Mouse (Mus musculus) frontal cortex, postnatal 14 days (tissue): ENCODE measurements around the gene Gm9376.
A peak's percentile ranks its signal among the peaks of the same experiment; 100 is the strongest.

Experiments used
- DNase-seq, 2 experiments: peaks; one replicate each; pipeline ENCODE4 v3.0.0; 2022; ENCODE audit warnings: low spot score in 2 of 2

Gm9376 gene

DNA sequence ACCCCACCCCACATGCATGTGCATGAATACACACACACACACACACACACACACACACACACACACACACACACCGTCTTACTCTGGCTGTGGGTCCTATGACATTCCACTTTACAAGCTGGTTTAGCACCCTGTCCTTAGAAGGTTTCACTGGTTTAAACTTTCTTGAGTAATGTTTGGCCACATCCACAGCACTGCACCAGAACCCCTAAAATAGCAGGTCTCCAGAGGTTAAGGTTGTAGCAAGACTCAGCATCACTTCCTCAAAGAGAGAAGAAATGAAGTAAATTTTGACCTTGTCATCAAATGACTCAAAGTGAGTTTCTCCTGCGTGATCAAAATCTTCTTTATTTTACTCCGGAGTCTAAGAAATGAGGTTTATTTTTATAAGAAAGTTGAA lies 15.5 kb downstream of the Gm9376 start:
- DNase-seq, result no peak

DNA sequence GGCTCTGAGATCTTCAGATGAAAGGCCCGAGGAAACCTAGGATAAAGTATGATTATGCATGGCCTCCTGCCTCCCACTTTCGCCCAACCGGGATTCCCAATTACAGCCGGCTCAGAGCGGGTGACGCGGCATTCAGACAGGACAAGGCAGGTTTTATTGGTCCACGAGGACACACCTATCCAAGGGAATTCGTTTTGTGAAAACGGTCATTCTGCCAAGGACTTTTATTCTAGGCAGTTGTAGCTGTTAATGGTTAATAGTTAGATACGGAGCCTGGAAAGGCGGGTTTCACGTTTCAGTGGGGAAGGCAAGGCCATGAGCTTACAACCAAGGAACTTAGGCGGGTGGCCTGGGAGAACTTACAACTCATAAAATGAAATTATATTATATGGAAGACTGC lies 16.2 kb downstream of the Gm9376 start:
- no peak for DNase-seq

DNA sequence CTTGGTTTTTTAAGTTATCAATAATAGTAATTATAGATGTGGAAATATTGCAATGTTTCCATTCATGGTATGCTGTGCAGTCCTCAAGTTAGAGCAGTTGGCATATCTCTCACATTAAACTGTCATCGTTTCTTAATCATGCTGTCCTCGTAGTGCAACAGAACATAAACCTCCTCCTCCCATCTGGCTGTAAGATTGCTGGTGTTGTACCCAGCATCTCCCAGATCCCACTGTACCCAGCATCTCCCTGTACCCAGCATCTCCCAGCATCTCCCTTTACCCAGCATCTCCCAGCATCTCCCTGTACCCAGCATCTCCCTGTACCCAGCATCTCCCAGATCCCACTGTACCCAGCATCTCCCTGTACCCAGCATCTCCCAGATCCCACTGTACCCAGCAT lies 19.3 kb downstream of the Gm9376 start:
- DNase-seq, result no peak

DNA sequence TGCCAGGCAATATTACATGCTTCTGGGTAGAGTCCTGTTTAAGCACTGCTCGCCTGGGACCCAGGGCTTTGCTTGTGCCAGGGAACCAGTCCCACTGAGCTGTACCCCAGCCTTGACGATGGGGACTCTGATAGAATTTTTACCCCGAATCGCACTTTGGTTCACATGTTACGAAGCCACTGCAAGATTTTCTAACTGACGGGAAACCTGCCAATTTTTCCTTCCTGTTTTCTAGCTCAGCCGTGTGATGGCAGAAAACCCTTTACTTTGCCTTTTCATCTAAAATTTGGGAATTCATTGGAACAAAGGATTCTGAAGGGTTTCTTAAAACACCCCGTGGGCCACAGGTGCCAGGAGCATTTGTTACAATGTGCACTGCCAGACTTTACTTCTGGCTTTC lies 22.4 kb downstream of the Gm9376 start:
- no peak for DNase-seq

DNA sequence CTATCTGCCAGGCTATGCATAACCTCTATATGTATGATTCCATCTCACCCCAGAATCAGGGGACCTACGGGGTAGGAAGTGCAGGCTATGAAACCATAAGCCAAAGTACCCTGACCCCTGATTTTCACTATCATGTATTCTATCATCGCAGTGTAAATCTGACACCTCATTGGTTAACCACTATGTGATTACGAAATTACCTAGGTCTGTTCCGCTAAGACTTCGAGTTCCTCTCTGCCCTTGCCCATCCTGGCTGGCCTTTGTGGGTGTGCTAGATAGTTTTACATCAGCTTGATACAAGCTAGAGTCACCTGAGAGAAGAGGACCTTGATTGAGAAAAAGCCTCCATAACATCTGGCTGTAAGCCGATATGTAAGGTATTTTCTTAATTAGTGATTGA lies 23.2 kb downstream of the Gm9376 start:
- no peak for DNase-seq

DNA sequence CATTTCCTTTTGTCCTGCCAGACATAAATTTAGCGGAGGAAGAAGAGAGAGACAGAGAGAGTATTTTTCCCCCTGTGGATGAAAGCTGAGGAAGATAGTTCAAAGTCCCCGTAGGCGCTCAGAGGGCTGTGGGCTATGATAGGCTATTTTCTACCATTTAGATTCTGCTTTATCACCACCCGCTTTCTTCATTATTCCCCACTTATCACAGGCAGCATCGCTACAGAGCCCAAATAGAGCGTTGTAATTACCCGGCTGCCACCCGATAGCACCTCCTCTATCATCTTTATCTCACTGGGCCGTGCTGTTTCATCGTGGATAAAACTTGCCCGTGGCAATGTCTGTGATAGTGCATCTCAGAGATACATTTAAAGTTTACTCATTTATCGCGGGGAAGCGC lies 35.8 kb downstream of the Gm9376 start:
- DNase-seq, result no peak

DNA sequence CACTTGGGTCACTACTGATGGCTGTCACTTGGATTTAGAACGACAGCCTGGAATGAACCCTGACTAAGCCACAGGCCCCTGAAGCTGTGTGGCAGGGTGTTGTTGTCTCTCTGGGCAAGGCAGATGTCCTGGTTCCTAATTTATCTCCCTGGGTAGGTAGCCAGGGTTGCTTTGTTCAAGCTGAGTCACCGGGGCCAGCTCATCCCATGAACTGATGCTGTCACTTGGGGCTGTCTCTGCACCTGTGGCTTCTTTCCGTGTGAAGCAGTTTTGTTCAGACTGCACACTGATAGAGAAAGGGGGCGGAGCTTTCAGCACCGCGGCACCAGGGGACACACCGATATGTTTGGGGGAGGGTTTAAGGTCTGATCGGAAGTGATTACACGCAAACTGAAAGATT lies 37.8 kb downstream of the Gm9376 start:
- DNase-seq, result no peak

DNA sequence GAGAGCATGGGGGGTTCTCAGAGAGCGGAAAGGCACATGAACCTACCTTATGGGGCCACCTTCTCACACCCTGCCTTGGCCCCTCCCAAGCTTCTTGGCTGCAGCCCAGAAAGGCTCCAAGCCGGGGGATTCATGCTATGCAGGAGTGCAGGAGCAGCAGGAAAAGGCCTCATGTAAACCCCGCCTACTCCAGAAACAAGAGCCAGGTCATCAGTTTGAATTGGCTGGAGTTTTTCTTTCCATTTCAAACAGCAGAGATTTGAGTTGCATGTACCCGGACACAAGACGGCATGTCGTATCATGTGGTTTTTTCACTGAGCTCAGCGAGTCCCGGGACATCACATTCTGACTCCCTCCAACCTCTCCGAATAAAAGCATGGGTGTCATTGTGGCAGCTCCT lies 39.2 kb downstream of the Gm9376 start:
- no peak for DNase-seq

DNA sequence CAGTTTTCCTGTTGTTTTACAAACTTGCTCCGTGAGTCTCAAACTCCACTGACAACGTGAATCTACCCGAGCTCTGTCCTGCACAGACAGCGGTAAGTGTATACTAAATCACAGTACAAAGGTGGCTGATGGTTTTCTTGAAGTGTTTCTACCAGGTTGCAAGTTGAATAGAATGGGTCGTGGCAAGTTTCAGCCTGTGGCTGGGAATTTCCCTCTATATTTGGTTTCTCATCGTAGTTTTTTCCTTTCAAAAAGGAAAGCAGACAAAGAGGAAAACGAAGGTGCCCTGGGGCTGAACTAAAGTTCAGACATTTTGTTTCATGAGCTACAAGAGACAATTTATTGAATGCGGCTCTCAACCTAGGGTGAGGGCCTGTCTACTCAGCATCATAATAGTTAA lies 40.3 kb downstream of the Gm9376 start:
- DNase-seq, result no peak

DNA sequence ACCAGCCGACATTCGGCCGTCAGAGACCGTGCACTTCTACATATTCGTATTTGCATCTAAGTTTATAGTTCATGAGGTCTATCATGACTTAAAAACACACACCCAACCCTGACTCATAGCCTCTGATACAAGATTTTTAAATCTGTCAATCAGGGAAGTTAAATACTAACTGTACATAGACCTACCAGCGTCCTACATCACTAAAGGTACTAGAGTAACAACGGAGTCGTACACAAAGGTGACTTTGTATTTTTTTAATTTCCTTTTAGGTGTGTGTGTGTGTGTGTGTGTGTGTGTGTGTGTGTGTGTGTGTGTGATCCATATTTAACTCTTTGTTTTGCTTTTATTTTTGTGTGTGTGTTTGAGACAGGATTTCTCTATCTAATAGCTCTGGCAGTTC lies 44.9 kb downstream of the Gm9376 start:
- no peak for DNase-seq

DNA sequence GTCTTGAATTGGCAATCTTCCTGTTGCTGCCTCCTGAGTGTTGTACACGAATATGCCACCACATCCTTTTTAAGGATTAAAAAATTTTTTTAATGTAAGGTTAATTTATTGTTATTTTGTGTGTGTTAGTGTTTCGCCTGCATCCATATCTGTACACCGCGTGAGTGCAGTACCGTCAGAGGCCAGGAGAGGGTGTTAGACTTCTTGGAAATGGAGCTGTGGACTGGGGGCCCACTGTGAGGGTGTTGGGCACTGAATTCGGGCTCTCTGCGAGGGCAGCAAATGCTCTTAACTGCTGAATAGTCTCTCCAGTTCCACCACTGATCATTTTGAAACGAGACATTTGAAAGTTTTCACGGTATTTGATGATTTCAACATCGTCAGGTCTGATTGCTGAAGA lies 45.9 kb downstream of the Gm9376 start:
- no peak for DNase-seq

DNA sequence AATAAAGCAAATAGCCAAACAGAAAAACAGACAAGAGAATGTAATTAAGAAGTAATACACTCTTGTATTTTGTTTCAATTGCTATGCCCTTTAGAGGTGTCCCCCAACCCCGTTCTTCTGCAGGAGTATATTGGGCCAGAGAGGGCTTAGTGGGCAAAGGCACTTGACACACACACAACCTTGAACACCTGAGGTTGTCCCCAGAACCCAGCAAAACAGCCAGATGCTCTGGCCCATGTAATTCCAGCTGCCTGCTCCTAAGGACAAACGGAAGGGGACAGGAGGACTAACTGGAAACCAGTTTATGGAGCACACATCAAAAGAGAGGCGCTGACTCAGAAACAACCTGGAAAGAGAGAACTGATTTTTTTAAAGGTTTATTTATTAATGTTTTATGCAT lies 47.2 kb downstream of the Gm9376 start:
- DNase-seq, result no peak

DNA sequence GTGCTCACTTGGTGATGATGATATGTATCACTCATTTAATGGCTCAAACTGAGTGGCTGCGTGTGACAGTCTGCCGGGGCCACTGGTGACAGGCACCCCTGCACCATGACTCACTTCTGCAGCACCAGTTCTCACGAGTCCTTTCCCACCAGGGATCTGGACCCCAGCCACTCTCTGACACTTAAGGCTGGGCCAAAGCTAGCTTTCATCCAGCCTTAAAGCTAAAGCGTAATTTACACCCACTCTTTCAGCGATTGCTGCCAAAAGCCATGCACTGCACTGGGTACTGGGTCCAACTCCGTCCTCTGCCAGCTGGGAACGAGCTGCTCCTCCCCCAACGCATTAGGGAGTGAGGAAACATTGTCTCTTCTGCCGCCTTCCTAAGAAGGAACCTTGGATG lies 50.5 kb downstream of the Gm9376 start:
- DNase-seq, result peak in 1 of 2 experiments; percentile 7
